Mouse (Mus musculus) MEL (cell line): ENCODE results near the gene Ccdc170. TPM values are rescaled to one million over a fixed set of nuclear protein-coding genes. Genes with fewer than 3 reads are reported as not detected.

Experiments used
- DNase-seq: peaks from one replicate; pipeline ENCODE4 v3.0.0; 2011; ENCODE audit warnings: low read depth, low spot score
- H3K27ac ChIP-seq: 2 replicates; pipeline ENCODE4 v1.5.1; 2012; ENCODE audit warnings: low read depth, mild to moderate bottlenecking, control low read depth, low read length, moderate library complexity; ENCODE audit not compliant: control insufficient read depth
- H3K27me3 ChIP-seq, 2 experiments: fragments of 150-350 bp in 1 of 2; sonication (generic) in 1 of 2; 2 replicates each; pipeline ENCODE4 v1.6.1; 2012; ENCODE audit warnings: low read length in 2 of 2, mild to moderate bottlenecking in 2 of 2, improper control_type of control experiment in 1 of 2, moderate library complexity in 1 of 2; ENCODE audit not compliant: insufficient read depth in 2 of 2, control insufficient read depth in 1 of 2
- H3K36me3 ChIP-seq, 2 experiments: 2 replicates each; pipeline ENCODE4 v1.6.1; 2012 to 2014; ENCODE audit warnings: low read length in 2 of 2, improper control_type of control experiment in 1 of 2, inconsistent platforms in 1 of 2, mild to moderate bottlenecking in 1 of 2; ENCODE audit not compliant: insufficient read depth in 2 of 2, control insufficient read depth in 1 of 2
- H3K4me1 ChIP-seq, 2 experiments: fragments of 150-350 bp in 1 of 2; sonication (generic) in 1 of 2; 2 replicates each; pipeline ENCODE4 v1.6.1; 2012; ENCODE audit warnings: low read length in 2 of 2, improper control_type of control experiment in 1 of 2, mild to moderate bottlenecking in 1 of 2; ENCODE audit not compliant: insufficient read depth in 2 of 2, control insufficient read depth in 1 of 2
- H3K4me3 ChIP-seq, 2 experiments: fragments of 150-350 bp in 1 of 2; sonication (generic) in 1 of 2; 2 replicates each; pipeline ENCODE4 v1.5.1; 2012; ENCODE audit warnings: low read depth in 2 of 2, low read length in 2 of 2, mild to moderate bottlenecking in 2 of 2, moderate library complexity in 2 of 2, control low read depth in 1 of 2, improper control_type of control experiment in 1 of 2; ENCODE audit not compliant: control insufficient read depth in 1 of 2, insufficient read depth in 1 of 2
- H3K79me2 ChIP-seq: 2 replicates; pipeline ENCODE4 v1.6.1; 2012; ENCODE audit warnings: mild to moderate bottlenecking, low read length, moderate library complexity; ENCODE audit not compliant: control insufficient read depth, poor library complexity, insufficient read depth
- H3K9ac ChIP-seq: 2 replicates; pipeline ENCODE4 v1.6.1; 2012; ENCODE audit warnings: low read depth, mild to moderate bottlenecking, control low read depth, low read length, moderate library complexity; ENCODE audit not compliant: control insufficient read depth, poor library complexity, severe bottlenecking
- H3K9me3 ChIP-seq: fragments of 150-350 bp; sonication (generic); replicated peaks from 2 replicates; pipeline ENCODE4 v1.6.1; 2012; ENCODE audit warnings: mild to moderate bottlenecking, low read length, improper control_type of control experiment, moderate library complexity; ENCODE audit not compliant: insufficient read depth
- BHLHE40 ChIP-seq: IDR thresholded peaks from 2 replicates; pipeline ENCODE4 v1.6.1; 2012; ENCODE audit warnings: low read depth, mild to moderate bottlenecking, inconsistent platforms, low read length, improper control_type of control experiment, borderline replicate concordance
- CHD1 ChIP-seq: IDR thresholded peaks from 2 replicates; pipeline ENCODE4 v1.6.1; 2012; ENCODE audit warnings: low read depth, mild to moderate bottlenecking, inconsistent platforms, low read length, improper control_type of control experiment
- CTCF ChIP-seq, 3 experiments: IDR thresholded peaks in 2 of 3; conservative IDR thresholded peaks in 1 of 3; 2 replicates each; pipeline ENCODE4 v1.5.1; 2011 to 2012; ENCODE audit warnings: low read length in 3 of 3, low read depth in 2 of 3, mild to moderate bottlenecking in 2 of 3, improper control_type of control experiment in 1 of 3, inconsistent platforms in 1 of 3, mixed read lengths in 1 of 3, moderate library complexity in 1 of 3; ENCODE audit not compliant: control insufficient read depth in 1 of 3, insufficient read depth in 1 of 3, poor library complexity in 1 of 3, severe bottlenecking in 1 of 3
- E2F4 ChIP-seq: IDR thresholded peaks from 2 replicates; pipeline ENCODE4 v1.6.1; 2011; ENCODE audit warnings: low read depth, low read length, improper control_type of control experiment, borderline replicate concordance
- ETS1 ChIP-seq: IDR thresholded peaks from 2 replicates; pipeline ENCODE4 v1.6.1; 2012; ENCODE audit warnings: low read depth, mild to moderate bottlenecking, inconsistent platforms, low read length, improper control_type of control experiment, moderate library complexity
- GABPA ChIP-seq: IDR thresholded peaks from 2 replicates; pipeline ENCODE4 v1.6.1; 2012; ENCODE audit warnings: low read depth, mild to moderate bottlenecking, inconsistent platforms, low read length, improper control_type of control experiment, moderate library complexity
- GATA1 ChIP-seq: IDR thresholded peaks from 2 replicates; pipeline ENCODE4 v1.6.1; 2011; ENCODE audit warnings: low read depth, low read length, improper control_type of control experiment
- HCFC1 ChIP-seq: IDR thresholded peaks from 2 replicates; pipeline ENCODE4 v1.6.1; 2012; ENCODE audit warnings: low read depth, mild to moderate bottlenecking, inconsistent platforms, low read length, improper control_type of control experiment, moderate library complexity
- JUND ChIP-seq: IDR thresholded peaks from 2 replicates; pipeline ENCODE4 v1.6.1; 2011; ENCODE audit warnings: low read depth, mild to moderate bottlenecking, improper control_type of control experiment, low read length
- KAT2A ChIP-seq: conservative IDR thresholded peaks from 2 replicates; pipeline ENCODE4 v1.6.1; 2012; ENCODE audit warnings: low read depth, low read length, improper control_type of control experiment, inconsistent platforms
- MAFK ChIP-seq: IDR thresholded peaks from 2 replicates; pipeline ENCODE4 v1.6.1; 2011; ENCODE audit warnings: low read depth, mild to moderate bottlenecking, low read length, improper control_type of control experiment, borderline replicate concordance
- MAX ChIP-seq: IDR thresholded peaks from 2 replicates; pipeline ENCODE4 v1.6.1; 2011; ENCODE audit warnings: low read length, improper control_type of control experiment
- MXI1 ChIP-seq: IDR thresholded peaks from 2 replicates; pipeline ENCODE4 v1.6.1; 2011; ENCODE audit warnings: mild to moderate bottlenecking, low read depth, low read length, improper control_type of control experiment
- MYB ChIP-seq: IDR thresholded peaks from 2 replicates; pipeline ENCODE4 v1.6.1; 2011; ENCODE audit warnings: mild to moderate bottlenecking, low read depth, low read length, improper control_type of control experiment
- NRF1 ChIP-seq: IDR thresholded peaks from 2 replicates; pipeline ENCODE4 v1.6.1; 2014; ENCODE audit warnings: low read depth, mild to moderate bottlenecking, inconsistent platforms, low read length, improper control_type of control experiment, moderate library complexity; ENCODE audit not compliant: poor library complexity, insufficient read depth, severe bottlenecking
- POLR2A ChIP-seq, 2 experiments: IDR thresholded peaks; 2 replicates each; pipeline ENCODE4 v1.6.1; 2011 to 2012; ENCODE audit warnings: low read length in 2 of 2, mild to moderate bottlenecking in 2 of 2, control low read depth in 1 of 2, improper control_type of control experiment in 1 of 2, low read depth in 1 of 2, moderate library complexity in 1 of 2; ENCODE audit not compliant: control insufficient read depth in 1 of 2, insufficient read depth in 1 of 2, poor library complexity in 1 of 2
- SMC3 ChIP-seq: IDR thresholded peaks from 2 replicates; pipeline ENCODE4 v1.6.1; 2011; ENCODE audit warnings: low read depth, low read length, improper control_type of control experiment
- TAL1 ChIP-seq: IDR thresholded peaks from 2 replicates; pipeline ENCODE4 v1.6.1; 2012; ENCODE audit warnings: mild to moderate bottlenecking, inconsistent platforms, low read length, moderate library complexity, mixed read lengths
- USF1 ChIP-seq: IDR thresholded peaks from 2 replicates; pipeline ENCODE4 v1.6.1; 2014; ENCODE audit warnings: low read depth, mild to moderate bottlenecking, inconsistent platforms, low read length, improper control_type of control experiment, moderate library complexity
- ZKSCAN1 ChIP-seq: IDR thresholded peaks from 2 replicates; pipeline ENCODE4 v1.6.1; 2012; ENCODE audit warnings: low read depth, mild to moderate bottlenecking, inconsistent platforms, low read length, improper control_type of control experiment, moderate library complexity
- ZNF384 ChIP-seq: IDR thresholded peaks from 2 replicates; pipeline ENCODE4 v1.6.1; 2012; ENCODE audit warnings: low read depth, mild to moderate bottlenecking, inconsistent platforms, low read length, improper control_type of control experiment
- polyA plus RNA-seq, 2 experiments: library from polyadenylated mRNA; stranded (reverse) in 1 of 2; unstranded in 1 of 2; fragments of >175 nt in 1 of 2; fragments of >200 nt in 1 of 2; gene quantifications; 2 replicates each; pipeline versions ENCODE4 v1.2.1 to v1.2.4; 2012; ENCODE audit warnings: low replicate concordance in 2 of 2, low read depth in 1 of 2; ENCODE audit not compliant: insufficient read length in 2 of 2, insufficient read depth in 1 of 2, missing spikeins in 1 of 2
- total RNA-seq: library from RNA; depleted of rRNA; stranded (reverse); fragments of 300-350 nt; gene quantifications from 2 replicates; pipeline ENCODE4 v1.2.3, GENCODE M21; 2012

Ccdc170 gene
- total and polyA plus RNA-seq, 3 experiments: not detected

DNA sequence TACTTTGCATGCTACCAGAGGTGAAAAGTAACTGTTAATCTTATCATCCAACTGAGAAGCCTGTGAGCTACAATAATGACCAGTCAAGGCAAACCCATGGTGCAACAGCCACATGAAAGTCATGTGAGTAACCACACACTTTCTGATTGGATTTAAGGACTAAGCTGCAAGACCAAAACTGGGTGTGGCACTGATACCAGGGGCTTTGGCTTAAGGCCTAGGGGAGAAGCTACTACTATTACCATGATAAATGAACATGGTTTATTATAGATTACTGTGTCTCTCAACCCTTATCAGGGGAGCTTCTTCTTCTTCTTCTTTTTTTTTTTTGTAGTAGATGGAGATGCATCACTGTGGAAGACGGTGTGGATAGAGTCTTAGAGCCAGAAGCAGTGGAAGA, 82.8 kb downstream of the Ccdc170 start (continued):
- peak; percentile 83 for TF ChIP-seq ETS1
- 0 out of 2 replicates have a peak, but pooled peaks have one; percentile 14 for TF ChIP-seq TAL1

DNA sequence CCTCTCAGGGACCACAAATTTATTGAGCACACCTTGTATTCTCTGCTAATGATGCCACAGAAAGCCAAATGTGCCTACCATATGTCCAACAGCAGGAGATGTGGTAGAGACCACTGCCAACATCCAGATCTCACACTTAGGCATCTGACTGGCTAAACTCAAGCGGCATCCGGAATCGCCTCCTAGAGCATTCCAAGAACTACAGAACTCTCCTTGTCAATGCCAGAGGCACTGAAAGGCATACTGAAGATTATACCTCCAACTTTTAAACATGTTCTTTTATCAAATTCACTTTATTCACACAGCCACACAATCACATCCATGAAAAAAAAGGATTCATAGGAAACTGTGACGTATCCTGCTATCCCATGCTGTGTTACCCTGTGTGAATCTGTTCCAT, 88.5 kb downstream of the Ccdc170 start:
- Histone ChIP-seq H3K27ac (no peak overlapping the region), H3K27me3 (no peaks in the 10 kb centered on the region), H3K4me1 (peaks cover 0 to 8% of the 10 kb centered on the region in 2 experiments; a peak in 3 of 4 replicates), H3K79me2 (no peaks in the 10 kb centered on the region), H3K9ac (no peak overlapping the region), H3K9me3 (no peaks in the 10 kb centered on the region), H3K36me3 (peaks cover 0 to 8% of the 10 kb centered on the region in 2 experiments; a peak in 2 of 4 replicates), H3K4me3 (no peak overlapping the region)
- no peak for DNase-seq
- no peak for TF ChIP-seq MYB
- no peak for TF ChIP-seq ZNF384
- TF ChIP-seq BHLHE40: no peak
- TF ChIP-seq MAFK: no peak
- TF ChIP-seq GABPA: no peak
- TF ChIP-seq MXI1: no peak
- TF ChIP-seq USF1: no peak
- TF ChIP-seq CTCF (IDR thresholded peaks at IDR 0.05 in 2 of 3, conservative IDR thresholded peaks at IDR 0.05 in 1 of 3; ENCODE audit: control insufficient read depth in 1 of 3, insufficient read depth in 1 of 3, low read depth in 2 of 3, low read length in 3 of 3, poor library complexity in 1 of 3, severe bottlenecking in 1 of 3): no peak
- no peak for TF ChIP-seq JUND
- no peak for TF ChIP-seq TAL1
- TF ChIP-seq POLR2A (IDR thresholded peaks at IDR 0.05; ENCODE audit: control insufficient read depth in 1 of 2, insufficient read depth in 1 of 2, low read depth in 1 of 2, low read length in 2 of 2, poor library complexity in 1 of 2): no peak
- no peak for TF ChIP-seq SMC3

- DNase-seq: no peak
- Histone ChIP-seq H3K27me3 (no peaks in the 10 kb centered on the region), H3K9ac (no peak overlapping the region), H3K36me3 (peaks cover 0 to 3% of the 10 kb centered on the region in 2 experiments; a peak in 1 of 4 replicates), H3K27ac (no peak overlapping the region), H3K79me2 (no peaks in the 10 kb centered on the region), H3K4me1 (peaks cover 0 to 3% of the 10 kb centered on the region in 2 experiments; a peak in 1 of 4 replicates), H3K9me3 (no peaks in the 10 kb centered on the region), H3K4me3 (no peak overlapping the region)
- TF ChIP-seq KAT2A: no peak
Observed at GRCm38 (mm10) chr10:4571304-4571703, 89.0 kb downstream of the Ccdc170 start.

- DNase-seq: no peak
- Histone ChIP-seq H3K9me3 (no peaks in the 10 kb centered on the region), H3K9ac (no peak overlapping the region), H3K79me2 (no peaks in the 10 kb centered on the region), H3K27me3 (no peaks in the 10 kb centered on the region), H3K4me1 (no peaks in the 10 kb centered on the region), H3K4me3 (no peak overlapping the region), H3K36me3 (no peaks in the 10 kb centered on the region), H3K27ac (no peak overlapping the region)
- TF ChIP-seq ZKSCAN1: no peak
- TF ChIP-seq HCFC1: no peak
- TF ChIP-seq MAFK: no peak
- no peak for TF ChIP-seq CHD1
- no peak for TF ChIP-seq E2F4
- no peak for TF ChIP-seq GATA1
- TF ChIP-seq NRF1: no peak
- no peak for TF ChIP-seq ZNF384
- no peak for TF ChIP-seq MAX
Observed at GRCm38 (mm10) chr10:4581905-4582304, 99.6 kb downstream of the Ccdc170 start.
